20 mouse cellular contexts compared by ENCODE assay signal in genomic region chr19:6611921-6612320, GRCm38 (mm10).
"Had no signal": no experiment of that assay in that cellular context is flagged by ENCODE, and none has a peak within 500 bp of the region (broad histone marks: within the 10 kb centered on the region; RNA-seq: fewer than 3 reads in every experiment).

No protein-coding gene starts in this region.

- H3K9me3 ChIP-seq: intestine, embryonic 15.5 days; limb, embryonic 15.5 days; lung, embryonic 15.5 days; neural tube, embryonic 13.5 days; stomach, embryonic 15.5 days had no signal

- H3K27ac ChIP-seq: intestine, embryonic 15.5 days; layer of hippocampus, adult 2 months; left cerebral cortex, adult 2 months; liver, embryonic 14.5 days; lung, embryonic 15.5 days; neural tube, embryonic 13.5 days; stomach, embryonic 15.5 days had no signal

- H3K36me3 ChIP-seq: intestine, embryonic 15.5 days; limb, embryonic 15.5 days; lung, embryonic 15.5 days; neural tube, embryonic 13.5 days; stomach, embryonic 15.5 days had no signal

- H3K4me2 ChIP-seq: intestine, embryonic 15.5 days; limb, embryonic 15.5 days; liver, embryonic 11.5 days; lung, embryonic 15.5 days; midbrain, embryonic 11.5 days; neural tube, embryonic 13.5 days; stomach, embryonic 15.5 days had no signal

- H3K4me1 ChIP-seq: intestine, embryonic 15.5 days; stomach, embryonic 15.5 days had no signal

- H3K4me3 ChIP-seq: intestine, embryonic 15.5 days; layer of hippocampus, adult 2 months; left cerebral cortex, adult 2 months; limb, embryonic 15.5 days; lung, embryonic 15.5 days; myocyte; neural tube, embryonic 13.5 days; stomach, embryonic 15.5 days had no signal

- ATAC-seq: intestine, embryonic 15.5 days; liver, postnatal 0 days had no signal

- H3K27me3 ChIP-seq: intestine, embryonic 15.5 days; limb, embryonic 15.5 days; lung, embryonic 15.5 days; neural tube, embryonic 13.5 days; stomach, embryonic 15.5 days had no signal

- H3K9ac ChIP-seq: intestine, embryonic 15.5 days; limb, embryonic 15.5 days; liver, embryonic 14.5 days; liver, postnatal 0 days; lung, embryonic 15.5 days; neural tube, embryonic 13.5 days; stomach, embryonic 15.5 days had no signal

- DNase-seq: kidney, adult 18-20 months; kidney, adult 9 months; layer of hippocampus, adult 9-11 months; liver, postnatal 0 days; lung, postnatal 14 days; midbrain, embryonic 14.5 days; retina, postnatal 1 day; spleen, adult 18-20 months; thymus, postnatal 25 days had no signal
